Mouse (Mus musculus) lung, postnatal 0 days (tissue): ENCODE results near the gene Sinhcaf. TPM values are rescaled to one million over a fixed set of nuclear protein-coding genes. Genes with fewer than 3 reads are reported as not detected.

Experiments used
- ATAC-seq: fragments of 200-750 bp; cut with Nextera tagmentation; 2 replicates; pipeline ENCODE4 v1.8.0; 2017; ENCODE audit warnings: moderate library complexity
- DNase-seq: peaks from one replicate; pipeline ENCODE4 v3.0.0-alpha.2; 2016; ENCODE audit warnings: low spot score
- H3K27ac ChIP-seq: fragments of 300-500 bp; sonication (generic); 2 replicates; pipeline ENCODE4 v1.5.1; 2014; ENCODE audit warnings: antibody characterized with exemption, mild to moderate bottlenecking, low read length, mixed read lengths
- H3K27me3 ChIP-seq: fragments of 300-500 bp; sonication (generic); replicated peaks from 2 replicates; pipeline ENCODE4 v1.6.1; 2014; ENCODE audit warnings: low read length, mixed read lengths; ENCODE audit not compliant: insufficient read depth
- H3K36me3 ChIP-seq: fragments of 300-500 bp; sonication (generic); 2 replicates; pipeline ENCODE4 v1.6.1; 2014; ENCODE audit warnings: low read length, mixed read lengths; ENCODE audit not compliant: insufficient read depth
- H3K4me1 ChIP-seq: fragments of 300-500 bp; sonication (generic); 2 replicates; pipeline ENCODE4 v1.6.1; 2014; ENCODE audit warnings: antibody characterized with exemption, low read depth, low read length, mixed read lengths; ENCODE audit not compliant: insufficient read depth
- H3K4me2 ChIP-seq: fragments of 300-500 bp; sonication (generic); replicated peaks from 2 replicates; pipeline ENCODE4 v1.6.1; 2014; ENCODE audit warnings: low read depth, mild to moderate bottlenecking, low read length, moderate library complexity, mixed read lengths
- H3K4me3 ChIP-seq: fragments of 300-500 bp; sonication (generic); 2 replicates; pipeline ENCODE4 v1.5.1; 2014; ENCODE audit warnings: low read depth, low read length
- H3K9ac ChIP-seq: fragments of 300-500 bp; sonication (generic); replicated peaks from 2 replicates; pipeline ENCODE4 v1.6.1; 2014; ENCODE audit warnings: low read depth, mild to moderate bottlenecking
- H3K9me3 ChIP-seq: fragments of 300-500 bp; sonication (generic); 2 replicates; pipeline ENCODE4 v1.6.1; 2016; ENCODE audit warnings: low read length, mixed read lengths
- CTCF ChIP-seq: IDR thresholded peaks from 2 replicates; pipeline ENCODE4 v1.5.1; 2016; ENCODE audit warnings: antibody characterized with exemption, mild to moderate bottlenecking
- EP300 ChIP-seq: IDR thresholded peaks from 2 replicates; pipeline ENCODE4 v1.6.1; 2016; ENCODE audit warnings: antibody characterized with exemption, mild to moderate bottlenecking, control low read depth
- WGBS: fragments of 180-500 bp; shearing (Covaris S2); extraction: QIAGEN DNeasy Blood & Tissue Kit; methylation state at CpG from one replicate; pipeline ENCODE4 v1.1.7; 2014; 5-methylcytosine and 5-hydroxymethylcytosine counted together
- polyA plus RNA-seq: library from polyadenylated mRNA; unstranded; fragments of >200 nt; fragmentation: Nextera tagmentation; extraction: Ambion mirVana; gene quantifications from 2 replicates; pipeline ENCODE4 v1.2.1, GENCODE M21; 2015

Sinhcaf gene
- polyA plus RNA-seq, 1 experiment from 2014 or later = 46.3 TPM

DNA sequence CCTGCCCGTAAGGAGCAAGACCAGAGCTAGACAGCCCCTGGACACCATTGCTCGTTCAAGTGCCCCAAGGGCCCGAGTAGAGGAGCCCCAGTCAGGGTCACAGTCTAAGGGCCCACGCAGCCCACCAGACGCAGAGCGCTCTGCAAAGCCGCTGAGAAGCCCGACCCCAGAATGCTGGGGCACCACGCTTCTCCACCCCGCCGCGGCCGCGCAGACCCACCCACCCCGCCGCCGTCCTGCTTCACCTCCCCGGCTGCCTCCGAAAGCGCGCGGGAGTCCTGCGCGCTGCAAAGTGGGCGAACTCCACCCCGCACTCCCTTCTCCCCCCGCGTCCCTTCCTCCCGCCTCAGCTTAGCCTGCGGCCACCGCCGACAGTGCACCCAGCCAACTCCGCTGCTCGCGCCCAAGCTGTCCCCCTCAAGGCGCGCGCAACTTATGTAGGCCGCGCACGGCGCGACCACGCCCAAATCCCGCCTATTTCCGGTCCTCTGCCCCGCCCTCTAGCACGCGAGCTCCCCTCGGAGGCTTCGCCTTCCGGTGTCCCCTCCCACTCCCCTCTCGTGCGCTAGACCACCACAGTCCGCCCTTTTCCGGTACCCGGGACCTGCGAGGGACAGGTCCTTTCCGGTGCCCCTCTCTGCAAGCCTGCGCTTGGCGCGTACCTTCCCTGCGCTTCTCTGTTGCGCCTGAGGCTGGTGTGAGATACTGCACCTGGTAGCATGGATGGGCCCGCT, 50.3 kb downstream of the Sinhcaf start, which contains the start of gene Caprin2:
Gene Caprin2 (minus strand): TSS at position 465 of the 734 bp plus-strand sequence.
- 1% methylated on average over 43 of the region's 65 CpGs for WGBS
- peak; percentile 94 for DNase-seq

GRCm38 (mm10) chr6:148894888-148895772, 51.1 kb downstream of the Sinhcaf start:
- TF ChIP-seq CTCF (peak; percentile 31), EP300 (no peak)
- H3K9me3 ChIP-seq = no peaks in the 10 kb centered on the region
- no peaks in the 10 kb centered on the region for H3K27me3 ChIP-seq
- H3K36me3 ChIP-seq = no peaks in the 10 kb centered on the region
- peak overlapping the region; percentile 78 for H3K4me3 ChIP-seq
- no peak for DNase-seq
- peak overlapping the region; percentile 95 for H3K4me2 ChIP-seq
- H3K4me1 ChIP-seq = no peaks in the 10 kb centered on the region
- WGBS = 7% methylated on average over 18 of the region's 18 CpGs
- peak; percentile 14; the same call in 1 of the 2 replicates for ATAC-seq
- H3K27ac ChIP-seq = peak overlapping the region; percentile 64
- H3K9ac ChIP-seq = peak overlapping the region; percentile 46

More for the DNA sequence above, 50.3 kb downstream of the Sinhcaf start, which contains the start of gene Caprin2:
- no peaks in the 10 kb centered on the region for H3K4me1 ChIP-seq
- no peaks in the 10 kb centered on the region for H3K27me3 ChIP-seq
- TF ChIP-seq EP300 (no peak; the same call in 1 of the 2 replicates), CTCF (peak; percentile 39)
- no peaks in the 10 kb centered on the region for H3K9me3 ChIP-seq
- H3K9ac ChIP-seq = peak within 1 kb of the TSS; percentile 46
- H3K36me3 ChIP-seq = no peaks in the 10 kb centered on the region
- peak within 1 kb of the TSS; percentile 64 for H3K27ac ChIP-seq
- ATAC-seq = peak; percentile 98
- H3K4me2 ChIP-seq = peak within 1 kb of the TSS; percentile 95
- H3K4me3 ChIP-seq = peak within 1 kb of the TSS; percentile 78

DNA sequence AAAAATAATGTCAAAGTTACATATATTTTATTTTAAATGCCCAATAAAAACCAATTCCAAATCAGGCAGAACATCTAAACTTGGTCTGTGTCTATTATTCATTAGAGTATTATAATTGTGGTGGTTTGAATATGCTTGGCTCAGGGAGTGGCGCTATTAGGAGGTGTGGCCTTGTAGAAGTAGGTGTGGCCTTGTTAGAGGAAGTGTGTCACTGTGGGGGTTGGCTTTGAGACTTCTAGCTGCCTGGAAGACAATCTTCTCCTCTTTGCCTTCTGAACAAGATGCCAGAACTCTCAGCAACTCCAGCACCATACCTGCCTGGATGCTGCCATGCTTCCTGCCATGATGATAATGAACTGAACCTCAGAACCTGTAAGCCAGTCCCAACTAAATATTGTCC, 72.4 kb downstream of the Sinhcaf start:
- no peak overlapping the region for H3K4me2 ChIP-seq
- H3K4me1 ChIP-seq = no peaks in the 10 kb centered on the region
- ATAC-seq (no peak), DNase-seq (no peak)
- no peaks in the 10 kb centered on the region for H3K9me3 ChIP-seq
- WGBS = 90% methylated on average over 1 of the region's 1 CpGs
- no peaks in the 10 kb centered on the region for H3K36me3 ChIP-seq
- TF ChIP-seq CTCF = no peak
- TF ChIP-seq EP300 = no peak
- H3K9ac ChIP-seq = no peak overlapping the region
- no peak overlapping the region for H3K27ac ChIP-seq
- H3K4me3 ChIP-seq = no peak overlapping the region
- H3K27me3 ChIP-seq = no peaks in the 10 kb centered on the region

Other genes with a start within 250 kb of the Sinhcaf start
- 11.9 and 15.1 TPM in 2 replicates for gene Ipo8, start 115.0 kb downstream of the Sinhcaf start, polyA plus RNA-seq
- 3.8 and 5.1 TPM in 2 replicates for gene Caprin2, start 50.2 kb downstream of the Sinhcaf start, polyA plus RNA-seq
- gene Dennd5b, start 155.2 kb upstream of the Sinhcaf start, polyA plus RNA-seq = 3.6 and 4.3 TPM in 2 replicates
- gene Gm10203, start 183.7 kb upstream of the Sinhcaf start, polyA plus RNA-seq = not detected in 2 replicates
- 24.3 and 26.2 TPM in 2 replicates for gene Etfbkmt, start 193.4 kb upstream of the Sinhcaf start, polyA plus RNA-seq
- gene Amn1, start 242.2 kb upstream of the Sinhcaf start, polyA plus RNA-seq = 26.0 and 31.9 TPM in 2 replicates